Comparison of ENCODE assay signal across 12 mouse cellular contexts in genomic region chr17:35698501-35698883, GRCm38 (mm10). TPM values are rescaled to one million over a fixed set of nuclear protein-coding genes. Genes with fewer than 3 reads are reported as not detected.
DNase-seq lines count a peak whose midpoint lies in the region; ATAC-seq and TF ChIP-seq lines count a peak whose summit lies in the region.
"Had no signal": no experiment of that assay in that cellular context is flagged by ENCODE, and none has a peak within 500 bp of the region (broad histone marks: within the 10 kb centered on the region; RNA-seq: fewer than 3 reads in every experiment).

No protein-coding gene starts in this region.

- H3K27ac ChIP-seq in left cerebral cortex, adult 2 months, result peak overlapping the region; percentile 89
- H3K27ac ChIP-seq in forebrain, embryonic 11.5 days (ENCODE audit: low read depth, low read length), result peak overlapping the region; percentile 96
- H3K27ac ChIP-seq in intestine, embryonic 14.5 days (ENCODE audit: low read depth), result peak overlapping the region; percentile 86
- peak overlapping the region; percentile 98 for H3K27ac ChIP-seq in neural tube, embryonic 15.5 days (replicated peaks)

- H3K4me3 ChIP-seq in left cerebral cortex, adult 2 months, result peak overlapping the region; percentile 48
- H3K4me3 ChIP-seq in forebrain, embryonic 11.5 days (ENCODE audit: low read depth, low read length), result peak overlapping the region; percentile 29
- H3K4me3 ChIP-seq in intestine, embryonic 14.5 days (ENCODE audit: low read depth, low read length), result peak overlapping the region; percentile 31
- H3K4me3 ChIP-seq in neural tube, embryonic 15.5 days (replicated peaks), result peak overlapping the region; percentile 43

- peaks cover 16% of the 10 kb centered on the region; the same call in 1 of the 2 replicates for H3K36me3 ChIP-seq in forebrain, embryonic 11.5 days (ENCODE audit: control insufficient read depth, insufficient read depth, low read length)
- peaks cover 10% of the 10 kb centered on the region for H3K36me3 ChIP-seq in intestine, embryonic 14.5 days (ENCODE audit: control insufficient read depth, insufficient read depth, low read length)
- H3K36me3 ChIP-seq in neural tube, embryonic 15.5 days, result peaks cover 11% of the 10 kb centered on the region

- DNase-seq in left cerebral cortex, adult 2 months (ENCODE audit: extremely low spot score in 1 of 2, low spot score in 2 of 2), result no peak
- no peak for DNase-seq in left cerebral cortex, postnatal 36 days (ENCODE audit: low spot score in 2 of 2)
- no peak for DNase-seq in forebrain, embryonic 11.5 days (ENCODE audit: low spot score)
- no peak for DNase-seq in intestine, embryonic 14.5 days (ENCODE audit: low spot score)
- DNase-seq in frontal cortex, adult 2 months (ENCODE audit: extremely low spot score in 1 of 2, low spot score in 1 of 2), result no peak
- no peak for DNase-seq in ovary, postnatal 14 days (ENCODE audit: low spot score)
- DNase-seq in cerebellum, adult 18-20 months, result no peak
- DNase-seq: gastrocnemius, postnatal 36 days; liver had no signal

- H3K4me2 ChIP-seq in forebrain, embryonic 11.5 days (ENCODE audit: low read depth, low read length, severe bottlenecking), result peak overlapping the region; percentile 64
- peak overlapping the region; percentile 58 for H3K4me2 ChIP-seq in intestine, embryonic 14.5 days (ENCODE audit: low read length)
- H3K4me2 ChIP-seq in neural tube, embryonic 15.5 days, result peak overlapping the region; percentile 83

- TF ChIP-seq CTCF in left cerebral cortex, adult 2 months (IDR thresholded peaks at IDR 0.05), result no peak

- no peaks in the 10 kb centered on the region for H3K9me3 ChIP-seq in forebrain, embryonic 11.5 days (ENCODE audit: control insufficient read depth, low read length)
- H3K9me3 ChIP-seq in intestine, embryonic 14.5 days (ENCODE audit: control insufficient read depth, low read length), result peaks cover 4% of the 10 kb centered on the region; the same call in 1 of the 2 replicates
- H3K9me3 ChIP-seq in neural tube, embryonic 15.5 days (replicated peaks), result no peaks in the 10 kb centered on the region

- H3K9ac ChIP-seq in forebrain, embryonic 11.5 days (ENCODE audit: low read length), result peak overlapping the region; percentile 73
- peak overlapping the region; percentile 27 for H3K9ac ChIP-seq in intestine, embryonic 14.5 days (ENCODE audit: low read length)
- H3K9ac ChIP-seq in neural tube, embryonic 15.5 days (replicated peaks), result peak overlapping the region; percentile 59

- intact Hi-C loops in left cerebral cortex, adult 2 months (cut with DNase I), result no loop called here
- intact Hi-C loops in left cerebral cortex, postnatal 36 days (cut with DNase I), result no loop called here

- H3K4me1 ChIP-seq in forebrain, embryonic 11.5 days (replicated peaks; ENCODE audit: control insufficient read depth, insufficient read depth, low read length), result peaks cover 29% of the 10 kb centered on the region
- peaks cover 37% of the 10 kb centered on the region for H3K4me1 ChIP-seq in intestine, embryonic 14.5 days (replicated peaks; ENCODE audit: control insufficient read depth, insufficient read depth, low read length)
- peaks cover 62% of the 10 kb centered on the region for H3K4me1 ChIP-seq in neural tube, embryonic 15.5 days

- 28% methylated on average over 5 of the region's 5 CpGs for WGBS in forebrain, embryonic 11.5 days
- 23% methylated on average over 5 of the region's 5 CpGs for WGBS in intestine, embryonic 14.5 days
- 16% methylated on average over 5 of the region's 5 CpGs for WGBS in neural tube, embryonic 15.5 days

- H3K27me3 ChIP-seq in forebrain, embryonic 11.5 days (ENCODE audit: control insufficient read depth, insufficient read depth, low read length), result no peaks in the 10 kb centered on the region
- H3K27me3 ChIP-seq in intestine, embryonic 14.5 days (replicated peaks; ENCODE audit: control insufficient read depth, insufficient read depth, low read length), result no peaks in the 10 kb centered on the region
- no peaks in the 10 kb centered on the region for H3K27me3 ChIP-seq in neural tube, embryonic 15.5 days (replicated peaks)
- H3K27me3 ChIP-seq: Patski had no signal

- no peak for ATAC-seq in forebrain, embryonic 11.5 days (replicated peaks; ENCODE audit: low FRiP score)
- no peak for ATAC-seq in intestine, embryonic 14.5 days (replicated peaks; ENCODE audit: low FRiP score, low TSS enrichment, low read depth)
- ATAC-seq in neural tube, embryonic 15.5 days (ENCODE audit: low FRiP score), result no peak

RNA-seq across cellular contexts. Expression of gene Ddr1, which starts 5.9 kb away (rescaled TPM):
- 10 to 100 TPM; 47.2 to 47.8 TPM for total RNA-seq in left cerebral cortex, adult 2 months (2021)
- 10 to 100 TPM; 52.5 to 69.9 TPM for total RNA-seq in left cerebral cortex, postnatal 36 days (2021)
- 130 and 144 TPM in 2 replicates for polyA plus RNA-seq in forebrain, embryonic 11.5 days (2014; fragmentation: Nextera tagmentation; extraction: Ambion mirVana)
- 44.6 and 45.1 TPM in 2 replicates for polyA plus RNA-seq in intestine, embryonic 14.5 days (2014; fragmentation: Nextera tagmentation; extraction: Ambion mirVana)
- 73.8 and 76.4 TPM in 2 replicates for polyA plus RNA-seq in neural tube, embryonic 15.5 days (2015; fragmentation: Nextera tagmentation; extraction: Ambion mirVana)
- polyA plus RNA-seq in frontal cortex, adult 2 months (2012; rRNA removed), result 46.6 and 46.8 TPM in 2 replicates

RNA-seq across cellular contexts. Expression of gene Gtf2h4, which starts 25.0 kb away (rescaled TPM):
- 10 to 100 TPM; 34.5 to 35.9 TPM for total RNA-seq in left cerebral cortex, adult 2 months (2021)
- 10 to 100 TPM; 26.8 to 29.9 TPM for total RNA-seq in left cerebral cortex, postnatal 36 days (2021)
- 41.2 and 47.4 TPM in 2 replicates for polyA plus RNA-seq in forebrain, embryonic 11.5 days (2014; fragmentation: Nextera tagmentation; extraction: Ambion mirVana)
- 47.2 and 49.9 TPM in 2 replicates for polyA plus RNA-seq in intestine, embryonic 14.5 days (2014; fragmentation: Nextera tagmentation; extraction: Ambion mirVana)
- 24.1 and 30.7 TPM in 2 replicates for polyA plus RNA-seq in neural tube, embryonic 15.5 days (2015; fragmentation: Nextera tagmentation; extraction: Ambion mirVana)
- 26.2 and 26.6 TPM in 2 replicates for polyA plus RNA-seq in frontal cortex, adult 2 months (2012; rRNA removed)

RNA-seq across cellular contexts. Expression of gene Vars2, which starts 31.1 kb away (rescaled TPM):
- 10 to 100 TPM; 33.2 to 42.6 TPM for total RNA-seq in left cerebral cortex, adult 2 months (2021)
- total RNA-seq in left cerebral cortex, postnatal 36 days (2021), result 10 to 100 TPM; 30.1 to 40.0 TPM
- 16.2 and 19.5 TPM in 2 replicates for polyA plus RNA-seq in forebrain, embryonic 11.5 days (2014; fragmentation: Nextera tagmentation; extraction: Ambion mirVana)
- 16.0 and 18.1 TPM in 2 replicates for polyA plus RNA-seq in intestine, embryonic 14.5 days (2014; fragmentation: Nextera tagmentation; extraction: Ambion mirVana)
- polyA plus RNA-seq in neural tube, embryonic 15.5 days (2015; fragmentation: Nextera tagmentation; extraction: Ambion mirVana), result 12.8 and 17.9 TPM in 2 replicates
- polyA plus RNA-seq in frontal cortex, adult 2 months (2012; rRNA removed), result 34.1 and 36.7 TPM in 2 replicates

RNA-seq across cellular contexts. Expression of gene Mucl3, which starts 55.0 kb away (rescaled TPM):
- total RNA-seq in left cerebral cortex, adult 2 months (2021), result not detected
- not detected for total RNA-seq in left cerebral cortex, postnatal 36 days (2021)
- polyA plus RNA-seq in forebrain, embryonic 11.5 days (2014; fragmentation: Nextera tagmentation; extraction: Ambion mirVana), result 0.07 and 0.13 TPM in 2 replicates
- polyA plus RNA-seq in intestine, embryonic 14.5 days (2014; fragmentation: Nextera tagmentation; extraction: Ambion mirVana), result 0.39 and 0.77 TPM in 2 replicates
- 0.22 TPM in 1 of 2 replicates, not detected in the other for polyA plus RNA-seq in neural tube, embryonic 15.5 days (2015; fragmentation: Nextera tagmentation; extraction: Ambion mirVana)
- 0.08 TPM in 1 of 2 replicates, not detected in the other for polyA plus RNA-seq in frontal cortex, adult 2 months (2012; rRNA removed)
- total RNA-seq: gastrocnemius, postnatal 36 days; neutrophil, adult 5-6 weeks had no signal
- polyA plus RNA-seq: Patski had no signal
